Mouse (Mus musculus) cortical plate, adult 2 months (tissue): ENCODE measurements around the gene Ubap2.
A peak's percentile ranks its signal among the peaks of the same experiment; 100 is the strongest.

ENCODE experiments used
- CTCF ChIP-seq: fragments of 200-500 bp; IDR thresholded peaks from 2 replicates; pipeline ENCODE4 v1.5.1; 2011; ENCODE audit warnings: mild to moderate bottlenecking, control low read depth, low read length; ENCODE audit not compliant: insufficient read depth; ENCODE audit errors: extremely low read depth
- POLR2A ChIP-seq: fragments of 200-500 bp; IDR thresholded peaks from 2 replicates; pipeline ENCODE4 v1.6.1; 2011; ENCODE audit warnings: mild to moderate bottlenecking, low read length, control low read depth; ENCODE audit not compliant: insufficient read depth; ENCODE audit errors: extremely low read depth

- no peak for TF ChIP-seq CTCF
- peak; percentile 54; the same call in 1 of the 2 replicates for TF ChIP-seq POLR2A
These were observed at the start of gene Ubap2 for GRCm38 (mm10) chr4:41274980-41275850.
